Comparison of ENCODE assay signal across 8 mouse cellular contexts in the genomic region with DNA sequence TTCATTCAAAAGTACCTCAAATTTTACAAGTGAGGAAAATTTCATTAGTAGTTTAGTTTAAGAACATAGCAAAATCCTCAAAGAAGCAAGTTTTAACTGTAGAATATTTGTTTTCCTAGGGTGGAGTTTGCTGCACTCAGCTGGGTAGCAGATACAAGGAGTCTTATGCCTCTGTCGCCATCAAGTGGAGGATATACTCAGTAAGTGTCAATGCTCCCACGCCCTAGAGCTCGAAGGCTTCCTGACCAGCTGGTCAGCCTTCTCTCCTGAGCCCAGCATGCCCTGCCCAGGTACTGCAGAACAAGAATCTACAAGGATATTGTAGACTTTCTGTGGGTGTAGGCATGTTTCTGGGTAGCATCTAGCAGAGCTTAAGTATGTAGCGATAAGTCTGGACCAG.
A peak's percentile ranks its signal among the peaks of the same experiment; 100 is the strongest.
DNase-seq lines count a peak whose midpoint lies in the region; ATAC-seq lines count a peak whose summit lies in the region.

No protein-coding gene starts in this region.

- no peaks in the 10 kb centered on the region for H3K4me1 ChIP-seq in heart, embryonic 12.5 days (replicated peaks)
- no peaks in the 10 kb centered on the region for H3K4me1 ChIP-seq in embryonic facial prominence, embryonic 10.5 days
- no peaks in the 10 kb centered on the region for H3K4me1 ChIP-seq in neural tube, embryonic 15.5 days

- H3K9ac ChIP-seq in heart, embryonic 12.5 days: no peak overlapping the region
- no peak overlapping the region for H3K9ac ChIP-seq in neural tube, embryonic 15.5 days (replicated peaks)

- peak; percentile 83 for DNase-seq in heart, adult 11 months
- peak; percentile 46 for DNase-seq in retina, embryonic 14.5 days (ENCODE audit: low spot score)
- DNase-seq in retina, postnatal 1 day: no peak
- peak; percentile 17 for DNase-seq in embryonic facial prominence, embryonic 10.5 days (ENCODE audit: low spot score)
- peak; percentile 8 for DNase-seq in lung, postnatal 14 days
- DNase-seq in ovary, postnatal 10 days (ENCODE audit: low spot score): no peak

- H3K9me3 ChIP-seq in heart, embryonic 12.5 days (replicated peaks): no peaks in the 10 kb centered on the region
- H3K9me3 ChIP-seq in embryonic facial prominence, embryonic 10.5 days: no peaks in the 10 kb centered on the region
- H3K9me3 ChIP-seq in neural tube, embryonic 15.5 days (replicated peaks): no peaks in the 10 kb centered on the region

- no peaks in the 10 kb centered on the region for H3K36me3 ChIP-seq in heart, embryonic 12.5 days
- no peaks in the 10 kb centered on the region for H3K36me3 ChIP-seq in embryonic facial prominence, embryonic 10.5 days (replicated peaks)
- H3K36me3 ChIP-seq in neural tube, embryonic 15.5 days: no peaks in the 10 kb centered on the region

- WGBS in heart, embryonic 12.5 days: 38% methylated on average over 4 of the region's 4 CpGs
- WGBS in embryonic facial prominence, embryonic 10.5 days: 41% methylated on average over 4 of the region's 4 CpGs
- 54% methylated on average over 4 of the region's 4 CpGs for WGBS in neural tube, embryonic 15.5 days

- H3K27me3 ChIP-seq in heart, embryonic 12.5 days (replicated peaks): no peaks in the 10 kb centered on the region
- no peaks in the 10 kb centered on the region for H3K27me3 ChIP-seq in embryonic facial prominence, embryonic 10.5 days (replicated peaks; ENCODE audit: low read depth, poor library complexity, severe bottlenecking)
- H3K27me3 ChIP-seq in neural tube, embryonic 15.5 days (replicated peaks): no peaks in the 10 kb centered on the region

- H3K27ac ChIP-seq in heart, embryonic 12.5 days (ENCODE audit: poor library complexity, severe bottlenecking): no peak overlapping the region
- H3K27ac ChIP-seq in embryonic facial prominence, embryonic 10.5 days (replicated peaks): no peak overlapping the region
- H3K27ac ChIP-seq in neural tube, embryonic 15.5 days (replicated peaks): no peak overlapping the region

- no peak overlapping the region for H3K4me3 ChIP-seq in heart, embryonic 12.5 days
- H3K4me3 ChIP-seq in embryonic facial prominence, embryonic 10.5 days: no peak overlapping the region
- H3K4me3 ChIP-seq in neural tube, embryonic 15.5 days (replicated peaks): no peak overlapping the region

- no peak overlapping the region for H3K4me2 ChIP-seq in heart, embryonic 12.5 days
- no peak overlapping the region for H3K4me2 ChIP-seq in neural tube, embryonic 15.5 days

- ATAC-seq in heart, embryonic 12.5 days (ENCODE audit: insufficient number of reproducible peaks, low FRiP score): no peak
- ATAC-seq in neural tube, embryonic 15.5 days (ENCODE audit: low FRiP score): no peak

Comparison
In these comparisons a context has a peak if more than half of its experiments do, and no peak if none do; other contexts are left out.
1. DNase-seq: peak in heart, adult 11 months (single experiment), retina, embryonic 14.5 days (single experiment), embryonic facial prominence, embryonic 10.5 days (single experiment) and lung, postnatal 14 days (single experiment); none in retina, postnatal 1 day (single experiment) and ovary, postnatal 10 days (single experiment).